Mouse (Mus musculus): ENCODE results near the gene Peg3. TPM values are rescaled to one million over a fixed set of nuclear protein-coding genes. Genes with fewer than 3 reads are reported as not detected.

The Peg3 gene
- total RNA-seq, 2 experiments from 2014 or later, result 217 to 231 TPM

- DNase-seq (ENCODE audit: low spot score in 2 of 2), result peak; percentile 76 to 85
Observed at GRCm38 (mm10) chr7:6727351-6728121, 2.7 kb downstream of the Peg3 start.

DNA sequence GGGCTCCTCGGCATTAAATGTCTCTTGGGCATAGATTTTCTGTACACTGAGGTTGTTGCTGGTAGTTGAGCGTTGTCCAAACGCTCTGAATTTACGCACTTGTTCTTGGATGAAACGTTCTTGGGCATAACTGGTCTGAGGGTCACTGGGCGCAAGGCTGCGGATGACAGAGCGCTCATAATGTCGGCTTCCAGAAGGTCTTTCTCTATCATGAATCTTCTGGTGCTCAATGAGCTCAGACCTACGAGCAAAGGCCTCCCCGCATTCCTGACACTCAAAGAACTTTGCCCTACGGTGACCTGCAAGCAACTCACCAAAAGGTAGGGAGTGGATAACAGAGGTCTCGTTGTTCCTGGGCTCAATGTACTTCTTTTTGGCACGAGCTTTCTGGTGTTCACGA is 20.8 kb downstream of the Peg3 start:
- DNase-seq (ENCODE audit: low spot score in 2 of 2), result no peak

GRCm38 (mm10) chr7:6708451-6709180 is 21.6 kb downstream of the Peg3 start:
- DNase-seq (ENCODE audit: low spot score in 2 of 2), result no peak

DNA sequence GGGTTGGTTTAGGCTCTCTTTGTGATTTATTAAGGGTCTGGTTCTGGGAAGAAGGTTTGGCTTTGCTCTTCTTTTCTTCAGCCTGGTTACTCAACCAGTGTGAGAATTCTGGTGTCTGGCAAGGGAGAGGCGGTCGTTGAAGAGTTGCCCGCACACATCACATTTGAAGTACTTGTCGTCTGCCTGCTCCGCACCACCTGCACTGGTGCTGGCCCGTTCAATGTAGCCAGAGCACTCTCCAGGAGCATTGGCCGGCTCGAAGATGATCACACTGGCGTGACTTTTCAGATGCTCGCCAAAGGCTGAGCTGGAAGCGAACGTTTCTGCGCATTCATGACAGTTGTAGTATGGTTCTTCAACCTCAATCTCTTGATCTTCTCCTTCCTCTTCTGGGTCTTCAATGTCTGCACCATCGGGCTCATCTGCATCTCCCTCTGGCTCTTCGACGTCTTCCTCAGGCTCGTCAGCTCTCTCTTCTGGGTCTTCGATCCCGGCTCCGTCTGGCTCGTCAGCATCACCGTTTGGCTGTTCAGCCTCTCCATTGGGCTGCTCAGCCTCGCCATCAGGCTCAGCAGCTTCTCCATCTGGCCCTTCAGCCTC is 22.7 kb downstream of the Peg3 start:
- DNase-seq (ENCODE audit: low spot score in 2 of 2), result no peak

- no peak for DNase-seq (ENCODE audit: low spot score in 2 of 2)
Observed at GRCm38 (mm10) chr7:6699230-6699629, 31.0 kb downstream of the Peg3 start.

DNA sequence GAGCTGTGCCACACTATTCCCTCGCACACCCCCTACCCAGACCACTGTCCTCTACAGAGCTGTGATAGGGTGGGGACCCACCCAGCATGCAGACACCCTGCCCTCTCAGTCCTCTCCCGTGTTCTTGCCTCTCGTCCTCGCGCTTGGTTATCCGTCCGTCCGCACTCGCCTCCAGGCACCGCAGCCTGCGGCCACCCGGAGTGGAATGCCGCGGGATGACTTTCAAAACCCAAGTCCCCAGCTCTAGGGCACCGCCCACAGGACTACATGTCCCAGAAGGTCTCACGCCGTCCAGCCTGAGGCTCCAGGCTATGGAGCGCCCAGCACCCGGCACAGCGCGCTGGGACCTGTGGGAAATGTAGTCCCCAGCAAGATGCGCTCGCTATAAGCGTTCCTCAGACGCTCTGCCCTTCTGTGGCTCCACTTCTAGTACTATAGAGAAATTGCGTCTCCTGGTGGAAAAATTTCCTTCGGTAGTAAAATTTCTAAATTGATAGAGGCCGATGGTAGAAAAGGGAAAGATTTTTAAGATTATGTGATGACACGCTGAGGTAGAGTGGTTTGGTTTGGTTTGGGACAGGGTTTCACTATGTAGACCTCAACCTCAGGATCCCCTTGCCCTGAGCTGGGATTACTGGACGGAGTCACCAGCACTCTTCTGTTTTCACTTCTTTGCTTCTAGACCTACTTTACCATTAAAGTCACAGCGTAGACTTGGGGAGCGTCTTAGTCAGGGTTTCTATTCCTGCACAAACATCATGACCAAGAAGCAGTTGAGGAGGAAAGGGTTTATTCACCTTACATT is 33.8 kb downstream of the Peg3 start, which contains the start of gene Zim1:
TSS of gene Zim1 (minus strand) at position 210 of the 805 bp plus-strand sequence.
- DNase-seq (ENCODE audit: low spot score in 2 of 2), result peak; percentile 89 to 91

- no peak for DNase-seq (ENCODE audit: low spot score in 2 of 2)
Observed at GRCm38 (mm10) chr7:6685511-6685910, 44.7 kb downstream of the Peg3 start.

- no peak for DNase-seq (ENCODE audit: low spot score in 2 of 2)
Observed at GRCm38 (mm10) chr7:6666726-6667125, 63.5 kb downstream of the Peg3 start.

- no peak for DNase-seq (ENCODE audit: low spot score in 2 of 2)
Observed at GRCm38 (mm10) chr7:6663430-6663829, 66.8 kb downstream of the Peg3 start.

DNA sequence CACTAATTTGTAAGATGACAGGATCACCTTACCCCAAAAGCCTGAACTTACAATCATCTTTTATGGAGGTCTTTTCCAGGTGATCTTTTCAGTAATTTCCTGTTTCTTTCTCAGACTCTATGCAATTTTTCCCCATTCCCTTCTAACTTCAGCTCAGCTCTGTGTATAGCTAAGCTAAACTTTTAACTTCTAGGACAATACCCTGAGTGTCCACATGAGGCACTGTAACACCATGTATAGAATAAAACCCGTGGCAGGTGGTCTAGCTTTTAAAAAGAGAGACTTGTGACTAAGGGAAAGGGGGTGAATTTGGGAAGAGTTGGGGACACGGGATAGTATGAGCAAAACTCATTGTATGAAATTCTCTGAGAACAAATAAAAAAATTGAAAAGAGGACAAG is 70.6 kb downstream of the Peg3 start:
- peak; percentile 6 to 54 for DNase-seq (ENCODE audit: low spot score in 2 of 2)

GRCm38 (mm10) chr7:6658606-6659005 is 71.6 kb downstream of the Peg3 start:
- no peak for DNase-seq (ENCODE audit: low spot score in 2 of 2)

Other genes with a start within 250 kb of the Peg3 start
- not detected for gene Olfr5, start 243.5 kb downstream of the Peg3 start, total RNA-seq (2021)
- not detected for gene Olfr1347, start 230.7 kb downstream of the Peg3 start, total RNA-seq (2021)
- not detected for gene Olfr1348, start 221.7 kb downstream of the Peg3 start, total RNA-seq (2021)
- not detected for gene Olfr1349, start 207.5 kb downstream of the Peg3 start, total RNA-seq (2021)
- gene Olfr1350, start 165.6 kb downstream of the Peg3 start, total RNA-seq (2021), result not detected
- gene Zim1, start 34.0 kb downstream of the Peg3 start, total RNA-seq (2021), result 1 to 10 TPM; 3.8 to 6.6 TPM
- 10 to 100 TPM; 42.2 to 44.7 TPM for gene Usp29, start 147 bp upstream of the Peg3 start, total RNA-seq (2021)